Mouse (Mus musculus): Measurements from ENCODE around the gene Foxd3.
A peak's percentile ranks its signal among the peaks of the same experiment; 100 is the strongest.
"Not testable (repeated sequence)": the region's sequence is repeated elsewhere in the genome, so short reads cannot be mapped to it uniquely, and the experiment has no call there.

Gene Foxd3

DNA sequence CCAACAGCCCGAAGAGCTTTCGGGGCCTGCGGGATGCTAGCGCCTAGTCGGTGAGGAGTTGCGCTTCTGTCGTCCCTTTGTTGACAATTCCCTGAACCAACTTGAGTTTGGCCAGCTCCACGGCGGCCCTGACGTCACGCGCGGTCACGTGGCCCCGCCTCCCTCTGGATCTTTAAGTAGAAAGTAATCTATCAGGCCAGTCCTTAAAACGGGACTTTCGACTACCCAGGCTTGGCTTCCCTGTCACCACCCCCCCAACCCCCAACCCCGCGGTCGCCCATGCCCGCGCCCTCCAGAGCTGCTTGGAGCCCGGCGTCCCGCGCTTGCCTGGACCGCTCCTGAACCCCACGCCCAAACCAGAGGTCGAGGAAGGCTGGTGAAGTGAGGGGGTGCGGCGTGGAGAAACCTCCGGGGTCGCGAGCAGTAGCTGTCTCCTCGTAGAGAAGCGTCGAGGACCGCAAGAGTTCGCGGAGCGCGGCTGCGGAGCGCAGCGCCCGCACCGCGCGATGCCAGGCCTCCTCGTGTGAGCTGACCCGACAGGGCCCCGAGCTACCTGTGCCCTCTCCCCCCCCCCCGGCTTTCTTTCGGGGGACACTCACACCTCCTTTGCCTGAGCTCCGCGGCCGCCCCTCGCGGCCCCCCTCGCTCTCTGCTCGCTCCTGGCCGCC is at the start of gene Foxd3:
TSS of gene Foxd3 (plus strand) at position 363 of the 668 bp plus-strand sequence.
- DNase-seq: peak; percentile 12 to 44

DNA sequence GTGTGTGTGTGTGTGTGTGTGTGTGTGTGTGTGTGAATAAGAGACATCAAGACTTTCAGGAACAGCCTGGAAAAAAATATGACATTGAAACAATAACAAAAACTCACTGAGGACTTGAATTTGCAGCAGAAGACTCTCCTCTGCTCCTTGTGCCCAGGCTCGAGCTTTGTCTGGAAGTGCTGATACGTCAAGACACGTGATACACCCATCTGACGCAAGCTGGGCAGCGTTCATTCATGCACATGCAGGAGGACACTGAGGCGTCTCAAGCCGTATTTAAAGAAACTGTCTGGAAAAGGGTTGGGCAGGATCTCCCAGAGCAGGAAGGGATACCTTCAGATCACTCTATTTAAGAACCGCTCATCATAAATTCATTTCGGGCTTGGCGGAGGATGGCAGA is 43.9 kb upstream of the Foxd3 start:
- no peak for DNase-seq

- DNase-seq: no peak
Observed at GRCm38 (mm10) chr4:99612609-99613350, 43.3 kb upstream of the Foxd3 start.

- DNase-seq: no peak
Observed at GRCm38 (mm10) chr4:99626047-99626844, 29.9 kb upstream of the Foxd3 start.

GRCm38 (mm10) chr4:99627057-99627456 is 29.0 kb upstream of the Foxd3 start:
- no peak for DNase-seq

GRCm38 (mm10) chr4:99636038-99636437 is 20.1 kb upstream of the Foxd3 start:
- DNase-seq: no peak

GRCm38 (mm10) chr4:99636711-99637110 is 19.4 kb upstream of the Foxd3 start:
- DNase-seq: no peak

DNA sequence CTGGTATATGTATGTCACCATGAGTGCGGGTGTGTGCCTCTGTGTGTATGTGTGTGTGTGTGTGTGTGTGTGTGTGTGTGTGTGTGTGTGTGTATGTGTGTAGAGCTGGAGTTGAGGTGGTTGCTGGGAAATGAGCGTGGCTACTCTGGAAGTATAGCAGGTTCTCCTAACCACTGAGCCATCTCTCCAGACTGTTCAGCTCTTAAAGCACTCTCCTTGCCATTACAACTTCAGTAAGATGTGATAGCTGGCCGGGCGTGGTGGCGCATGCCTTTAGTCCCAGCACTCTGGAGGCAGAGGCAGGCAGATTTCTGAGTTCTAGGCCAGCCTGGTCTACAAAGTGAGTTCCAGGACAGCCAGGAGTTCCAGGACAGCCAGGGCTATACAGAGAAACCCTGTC is 15.5 kb upstream of the Foxd3 start:
- not testable (repeated sequence) for DNase-seq

- DNase-seq: no peak
Observed at GRCm38 (mm10) chr4:99641920-99642319, 14.2 kb upstream of the Foxd3 start.

DNA sequence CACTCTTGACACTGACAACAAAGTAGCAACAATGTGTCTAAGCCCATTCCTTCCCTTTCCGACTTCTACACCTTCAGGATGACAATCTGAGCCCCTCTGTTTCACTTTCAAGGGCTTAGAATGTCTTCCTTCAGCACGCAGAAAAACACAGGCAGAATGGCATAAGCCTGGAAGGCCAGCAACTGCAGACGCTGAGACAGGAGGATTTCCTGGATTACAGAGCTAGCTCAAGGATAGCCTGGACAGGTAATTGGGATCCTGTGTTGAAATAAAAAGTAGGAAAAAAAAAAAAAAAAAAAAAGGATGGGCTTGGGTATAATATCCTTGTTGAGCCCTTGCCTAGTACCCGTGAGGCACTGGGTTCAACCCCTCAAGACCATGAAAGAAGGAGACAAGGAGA is 10.5 kb upstream of the Foxd3 start:
- DNase-seq: no peak

DNA sequence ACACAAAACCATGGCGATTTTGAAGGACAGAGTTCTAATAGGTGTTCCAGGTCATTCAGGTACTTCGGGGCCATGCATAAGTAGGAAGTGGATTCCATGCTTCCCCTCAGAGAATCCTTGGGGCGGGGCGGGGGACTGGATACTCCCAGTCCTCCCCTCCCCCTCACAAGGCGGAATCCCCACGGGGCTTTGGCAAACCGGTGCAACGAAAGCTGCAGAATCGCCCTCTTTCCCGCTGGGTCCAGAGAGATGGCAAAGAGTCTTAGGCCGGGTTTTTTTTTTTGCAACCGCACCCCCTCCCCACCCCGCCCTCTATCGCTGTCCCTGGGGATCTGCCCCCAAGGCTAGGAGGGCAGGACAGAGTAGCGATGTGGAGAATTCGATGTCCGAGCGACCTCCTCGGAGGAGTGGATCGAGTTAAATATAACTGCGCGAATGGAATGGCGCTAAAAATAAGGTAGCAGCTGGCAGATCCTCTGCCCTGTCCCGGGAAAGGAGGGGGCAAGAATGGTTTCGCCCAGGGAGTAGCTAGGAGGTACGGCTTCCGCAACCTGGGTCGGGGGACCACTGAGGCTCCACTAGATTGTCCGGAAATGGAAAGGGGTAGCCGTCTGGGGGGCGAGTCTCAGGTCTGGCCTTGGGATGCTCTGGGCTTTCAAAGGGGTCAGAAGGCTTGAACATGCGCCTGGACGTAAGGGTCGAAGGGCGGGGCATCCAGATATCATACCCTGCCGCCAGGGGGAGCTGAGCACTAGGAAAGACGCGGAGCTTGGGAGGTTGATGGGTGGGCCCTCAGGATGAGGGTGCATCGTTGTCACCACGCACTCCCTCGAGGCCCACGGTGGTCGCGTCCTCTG is 5.8 kb upstream of the Foxd3 start:
- peak in 1 of 2 experiments; percentile 18 for DNase-seq

- no peak for DNase-seq
Observed at GRCm38 (mm10) chr4:99650945-99651690, 5.0 kb upstream of the Foxd3 start.

DNA sequence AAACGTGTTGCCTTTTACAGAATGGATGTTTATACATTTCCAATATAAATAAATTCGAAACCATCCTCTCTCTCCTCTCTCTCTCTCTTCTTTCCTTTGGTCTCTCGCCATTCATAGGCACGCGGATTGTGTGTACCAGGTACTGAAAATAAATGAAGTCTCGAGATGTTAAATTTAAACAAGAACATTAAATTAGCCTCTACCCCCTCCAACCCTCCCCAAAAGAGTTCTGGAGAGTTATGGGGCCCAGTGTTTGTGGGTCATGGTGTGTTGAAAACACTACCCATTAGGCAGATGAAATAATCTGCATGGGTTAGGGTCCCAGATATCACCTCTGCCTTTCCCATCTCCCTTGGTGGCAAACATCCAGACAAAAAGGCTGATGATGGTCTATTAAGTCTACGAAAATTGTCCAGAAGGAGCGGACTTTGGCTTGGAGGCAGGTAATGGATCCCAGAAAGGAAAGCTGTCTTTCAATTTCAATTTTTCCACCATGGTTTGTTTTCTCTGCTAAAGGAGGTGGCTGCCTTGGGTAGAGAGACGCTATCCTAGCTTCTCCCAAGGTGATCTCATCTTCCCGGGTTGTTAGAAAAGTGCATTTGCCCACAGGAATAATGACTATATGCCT is 4.2 kb upstream of the Foxd3 start:
- no peak for DNase-seq

GRCm38 (mm10) chr4:99652576-99653210 is 3.4 kb upstream of the Foxd3 start:
- DNase-seq: no peak

DNA sequence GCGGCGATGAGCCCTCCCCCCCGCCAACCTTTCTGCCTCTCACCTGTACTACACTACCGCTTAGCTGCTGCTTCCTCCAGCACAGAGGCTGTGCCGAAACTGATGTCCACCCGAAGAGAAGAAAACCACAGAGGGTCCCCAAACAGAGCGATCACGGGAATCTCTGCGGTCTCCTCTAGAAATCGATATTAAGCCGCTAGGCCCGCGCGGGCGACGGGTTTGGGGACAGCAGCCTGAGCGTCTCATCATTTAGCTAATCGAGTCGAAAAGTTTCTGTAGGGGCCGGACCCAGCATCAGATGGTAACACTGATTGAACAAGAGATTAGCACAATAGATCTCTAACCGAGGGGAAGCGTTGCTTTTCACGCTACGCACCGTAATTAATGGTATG is 2.9 kb upstream of the Foxd3 start:
- DNase-seq: no peak

GRCm38 (mm10) chr4:99653608-99654221 is 2.4 kb upstream of the Foxd3 start:
- DNase-seq: no peak

GRCm38 (mm10) chr4:99654621-99655296 is 1.3 kb upstream of the Foxd3 start:
- DNase-seq: no peak

GRCm38 (mm10) chr4:99656605-99657429 is 718 bp downstream of the Foxd3 start:
- peak; percentile 17 to 50 for DNase-seq

GRCm38 (mm10) chr4:99657430-99657820 is 1.3 kb downstream of the Foxd3 start:
- DNase-seq: no peak
